Mouse (Mus musculus) forebrain, embryonic 13.5 days (tissue): ENCODE data around the gene Dnm3. TPM values are rescaled to one million over a fixed set of nuclear protein-coding genes. Genes with fewer than 3 reads are reported as not detected.

Experiments used
- microRNA counts: library from miRNA; unstranded; fragments of <30 nt; microRNA quantifications from one replicate; lab custom pipeline; 2016
- microRNA-seq: library from miRNA; unstranded; fragments of <30 nt; microRNA quantifications from one replicate; pipeline ENCODE4, GENCODE M21; 2016
- polyA plus RNA-seq: library from polyadenylated mRNA; unstranded; fragments of >200 nt; fragmentation: Nextera tagmentation; extraction: Ambion mirVana; gene quantifications from 2 replicates; pipeline ENCODE4 v1.2.1, GENCODE M21; 2015

Dnm3 gene
- polyA plus RNA-seq, 1 experiment from 2014 or later: 15.1 TPM

MicroRNA genes within 50 kb of the gene (microRNA counts, 519-probe panel; counts per million panel counts)
- microRNA mmu-miR-199a-3p (lab: Ali Mortazavi, UCI): 4,667 counts per million, percentile 87 among the panel's probes with 10 or more counts
- microRNA mmu-miR-199a-5p (lab: Ali Mortazavi, UCI): 4,695 counts per million, percentile 87 among the panel's probes with 10 or more counts
- 644 counts per million, percentile 54 among the panel's probes with 10 or more counts for microRNA mmu-miR-214 (lab: Ali Mortazavi, UCI)

Small RNA genes within 50 kb of the gene (microRNA-seq; reads per million reads assigned to microRNA genes)
- gene Mir199a-2 (3.2 reads per million, percentile 6 among the genes with 10 or more reads in this experiment), gene Mir214 (186 reads per million, percentile 58 among the genes with 10 or more reads in this experiment)

Other genes with a start within 250 kb of the Dnm3 start
- gene Mettl13, start 70.5 kb upstream of the Dnm3 start, polyA plus RNA-seq: 22.5 and 22.6 TPM in 2 replicates
- 62.6 and 66.5 TPM in 2 replicates for gene Vamp4, start 92.5 kb upstream of the Dnm3 start, polyA plus RNA-seq
- not detected in 2 replicates for gene Myoc, start 161.1 kb upstream of the Dnm3 start, polyA plus RNA-seq
- gene Myocos, start 180.2 kb upstream of the Dnm3 start, polyA plus RNA-seq: not detected in 2 replicates